Mouse (Mus musculus): Measurements from ENCODE around the gene Hdac9. TPM values are rescaled to one million over a fixed set of nuclear protein-coding genes. Genes with fewer than 3 reads are reported as not detected.

The Hdac9 gene
- polyA plus RNA-seq, 1 experiment from 2014 or later: 6.7 TPM

DNA sequence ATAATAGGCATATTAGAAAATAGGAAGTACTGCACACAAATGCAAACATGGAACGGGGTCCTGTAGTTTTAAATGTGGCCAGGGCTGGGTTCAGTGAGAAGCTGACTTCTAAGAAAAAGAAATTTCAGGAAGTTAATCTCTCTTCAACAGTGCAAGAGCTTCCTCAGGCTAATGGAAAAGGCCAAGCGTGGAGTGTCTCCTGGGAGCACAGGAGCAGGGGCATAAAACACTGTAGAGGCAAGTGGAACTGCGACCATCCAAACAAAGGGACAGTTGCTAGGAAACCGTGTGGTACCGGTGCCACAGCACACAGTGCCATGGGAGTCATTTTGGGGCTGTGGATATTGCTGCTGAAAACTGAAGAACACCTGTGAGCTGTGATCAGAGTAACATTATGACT, 191.7 kb downstream of the Hdac9 start:
- Histone ChIP-seq H3K27ac (replicated peaks; ENCODE audit: low read depth, low read length) (no peak overlapping the region), H3K4me1 (ENCODE audit: control insufficient read depth, insufficient read depth, low read length) (no peaks in the 10 kb centered on the region), H3K27me3 (ENCODE audit: control insufficient read depth, insufficient read depth, low read length) (no peaks in the 10 kb centered on the region), H3K36me3 (replicated peaks; ENCODE audit: control insufficient read depth, insufficient read depth, low read depth, low read length) (no peaks in the 10 kb centered on the region), H3K9me3 (replicated peaks; ENCODE audit: control insufficient read depth, low read length) (no peaks in the 10 kb centered on the region), H3K4me2 (ENCODE audit: low read depth, low read length) (no peak overlapping the region), H3K9ac (replicated peaks; ENCODE audit: low read length) (no peak overlapping the region), H3K4me3 (ENCODE audit: low read depth, low read length) (no peak overlapping the region)
- WGBS: 67% methylated on average over 5 of the region's 5 CpGs
- ATAC-seq (replicated peaks; ENCODE audit: insufficient number of reproducible peaks, low FRiP score, low TSS enrichment, low read depth) (no peak), DNase-seq (ENCODE audit: low spot score) (no peak)

DNA sequence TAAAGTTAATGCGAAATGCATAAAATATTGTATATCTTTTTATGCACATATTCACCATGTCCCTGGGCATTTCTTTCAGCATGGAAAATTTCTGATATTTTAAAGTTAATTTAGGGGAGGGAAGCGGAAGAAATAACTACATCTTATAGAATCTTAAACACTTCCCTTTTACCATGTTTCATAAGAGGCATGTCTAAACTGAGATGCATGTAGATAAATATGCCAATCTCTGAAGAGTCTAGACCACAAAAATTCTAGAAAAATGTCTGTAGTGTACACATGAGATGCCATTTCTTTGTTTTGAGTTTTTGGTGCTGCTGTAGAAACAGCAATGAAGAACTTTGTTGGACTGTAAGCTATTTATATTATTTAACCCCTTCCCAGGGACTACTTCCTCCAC, 192.6 kb downstream of the Hdac9 start:
- H3K27ac ChIP-seq (replicated peaks; ENCODE audit: low read depth, low read length): no peak overlapping the region
- H3K36me3 ChIP-seq (replicated peaks; ENCODE audit: control insufficient read depth, insufficient read depth, low read depth, low read length): no peaks in the 10 kb centered on the region
- WGBS: 89% methylated on average over 2 of the region's 2 CpGs
- H3K9me3 ChIP-seq (replicated peaks; ENCODE audit: control insufficient read depth, low read length): no peaks in the 10 kb centered on the region
- no peak overlapping the region for H3K4me2 ChIP-seq (ENCODE audit: low read depth, low read length)
- H3K4me3 ChIP-seq (ENCODE audit: low read depth, low read length): no peak overlapping the region
- ATAC-seq (replicated peaks; ENCODE audit: insufficient number of reproducible peaks, low FRiP score, low TSS enrichment, low read depth) (no peak), DNase-seq (ENCODE audit: low spot score) (no peak)
- no peaks in the 10 kb centered on the region for H3K4me1 ChIP-seq (ENCODE audit: control insufficient read depth, insufficient read depth, low read length)
- no peak overlapping the region for H3K9ac ChIP-seq (replicated peaks; ENCODE audit: low read length)
- no peaks in the 10 kb centered on the region for H3K27me3 ChIP-seq (ENCODE audit: control insufficient read depth, insufficient read depth, low read length)

GRCm38 (mm10) chr12:34722831-34723490, 193.9 kb downstream of the Hdac9 start:
- DNase-seq (ENCODE audit: low spot score): no peak
- no peaks in the 10 kb centered on the region for H3K4me1 ChIP-seq (ENCODE audit: control insufficient read depth, insufficient read depth, low read length)
- no peaks in the 10 kb centered on the region for H3K27me3 ChIP-seq (ENCODE audit: control insufficient read depth, insufficient read depth, low read length)
- no peaks in the 10 kb centered on the region for H3K9me3 ChIP-seq (replicated peaks; ENCODE audit: control insufficient read depth, low read length)
- H3K36me3 ChIP-seq (replicated peaks; ENCODE audit: control insufficient read depth, insufficient read depth, low read depth, low read length): no peaks in the 10 kb centered on the region
- no peak overlapping the region for H3K27ac ChIP-seq (replicated peaks; ENCODE audit: low read depth, low read length)
- ATAC-seq (replicated peaks; ENCODE audit: insufficient number of reproducible peaks, low FRiP score, low TSS enrichment, low read depth): no peak
- H3K9ac ChIP-seq (replicated peaks; ENCODE audit: low read length): no peak overlapping the region
- WGBS: 71% methylated on average over 7 of the region's 7 CpGs
- no peak overlapping the region for H3K4me3 ChIP-seq (ENCODE audit: low read depth, low read length)
- no peak overlapping the region for H3K4me2 ChIP-seq (ENCODE audit: low read depth, low read length)

DNA sequence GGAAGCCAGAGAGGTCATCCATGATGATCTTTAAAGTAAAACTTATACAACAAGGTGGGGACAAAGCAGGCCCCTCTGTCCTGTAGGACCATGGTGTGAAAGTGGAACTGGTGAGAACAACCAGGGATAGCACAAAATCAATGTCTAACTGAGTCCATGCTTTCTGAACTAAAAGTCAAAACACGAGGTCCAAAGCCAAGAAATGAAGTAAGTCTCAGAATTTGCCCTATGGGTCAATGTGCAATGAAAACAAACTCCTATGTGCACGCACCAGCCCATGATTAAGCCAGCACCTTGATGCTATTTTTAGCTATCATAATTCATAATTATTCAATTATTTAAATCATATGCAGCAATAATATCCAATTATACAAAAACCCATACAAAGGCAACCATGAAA, 196.0 kb downstream of the Hdac9 start:
- Histone ChIP-seq H3K9me3 (replicated peaks; ENCODE audit: control insufficient read depth, low read length) (no peaks in the 10 kb centered on the region), H3K9ac (replicated peaks; ENCODE audit: low read length) (no peak overlapping the region), H3K4me2 (ENCODE audit: low read depth, low read length) (no peak overlapping the region), H3K36me3 (replicated peaks; ENCODE audit: control insufficient read depth, insufficient read depth, low read depth, low read length) (no peaks in the 10 kb centered on the region), H3K27ac (replicated peaks; ENCODE audit: low read depth, low read length) (no peak overlapping the region), H3K4me3 (ENCODE audit: low read depth, low read length) (no peak overlapping the region), H3K27me3 (ENCODE audit: control insufficient read depth, insufficient read depth, low read length) (no peaks in the 10 kb centered on the region), H3K4me1 (ENCODE audit: control insufficient read depth, insufficient read depth, low read length) (no peaks in the 10 kb centered on the region)
- DNase-seq (ENCODE audit: low spot score) (no peak), ATAC-seq (replicated peaks; ENCODE audit: insufficient number of reproducible peaks, low FRiP score, low TSS enrichment, low read depth) (no peak)
- WGBS: 87% methylated on average over 2 of the region's 2 CpGs

- Histone ChIP-seq H3K9me3 (replicated peaks; ENCODE audit: control insufficient read depth, low read length) (no peaks in the 10 kb centered on the region), H3K27me3 (ENCODE audit: control insufficient read depth, insufficient read depth, low read length) (no peaks in the 10 kb centered on the region), H3K4me1 (ENCODE audit: control insufficient read depth, insufficient read depth, low read length) (no peaks in the 10 kb centered on the region), H3K4me3 (ENCODE audit: low read depth, low read length) (no peak overlapping the region), H3K36me3 (replicated peaks; ENCODE audit: control insufficient read depth, insufficient read depth, low read depth, low read length) (no peaks in the 10 kb centered on the region), H3K27ac (replicated peaks; ENCODE audit: low read depth, low read length) (no peak overlapping the region), H3K4me2 (ENCODE audit: low read depth, low read length) (no peak overlapping the region), H3K9ac (replicated peaks; ENCODE audit: low read length) (no peak overlapping the region)
- WGBS: 54% methylated on average over 14 of the region's 14 CpGs
- DNase-seq (ENCODE audit: low spot score) (peak; percentile 50), ATAC-seq (replicated peaks; ENCODE audit: insufficient number of reproducible peaks, low FRiP score, low TSS enrichment, low read depth) (no peak)
These were observed 202.5 kb downstream of the Hdac9 start for GRCm38 (mm10) chr12:34714266-34714939.

- WGBS: 50% methylated on average over 1 of the region's 1 CpGs
- DNase-seq (ENCODE audit: low spot score) (no peak), ATAC-seq (replicated peaks; ENCODE audit: insufficient number of reproducible peaks, low FRiP score, low TSS enrichment, low read depth) (no peak)
These were observed 218.9 kb downstream of the Hdac9 start for GRCm38 (mm10) chr12:34697981-34698380.

GRCm38 (mm10) chr12:34696736-34697135, 220.2 kb downstream of the Hdac9 start:
- Histone ChIP-seq H3K4me2 (ENCODE audit: low read depth, low read length) (no peak overlapping the region), H3K27me3 (ENCODE audit: control insufficient read depth, insufficient read depth, low read length) (no peaks in the 10 kb centered on the region), H3K36me3 (replicated peaks; ENCODE audit: control insufficient read depth, insufficient read depth, low read depth, low read length) (no peaks in the 10 kb centered on the region), H3K9me3 (replicated peaks; ENCODE audit: control insufficient read depth, low read length) (no peaks in the 10 kb centered on the region), H3K27ac (replicated peaks; ENCODE audit: low read depth, low read length) (no peak overlapping the region), H3K4me1 (ENCODE audit: control insufficient read depth, insufficient read depth, low read length) (no peaks in the 10 kb centered on the region), H3K9ac (replicated peaks; ENCODE audit: low read length) (no peak overlapping the region), H3K4me3 (ENCODE audit: low read depth, low read length) (no peak overlapping the region)
- ATAC-seq (replicated peaks; ENCODE audit: insufficient number of reproducible peaks, low FRiP score, low TSS enrichment, low read depth) (no peak), DNase-seq (ENCODE audit: low spot score) (no peak)
- WGBS: 63% methylated on average over 1 of the region's 1 CpGs

More at GRCm38 (mm10) chr12:34697981-34698380, 218.9 kb downstream of the Hdac9 start:
- no peak overlapping the region for H3K4me2 ChIP-seq (ENCODE audit: low read depth, low read length)
- H3K9ac ChIP-seq (replicated peaks; ENCODE audit: low read length): no peak overlapping the region
- H3K27ac ChIP-seq (replicated peaks; ENCODE audit: low read depth, low read length): no peak overlapping the region
- no peaks in the 10 kb centered on the region for H3K9me3 ChIP-seq (replicated peaks; ENCODE audit: control insufficient read depth, low read length)
- H3K4me3 ChIP-seq (ENCODE audit: low read depth, low read length): no peak overlapping the region
- H3K27me3 ChIP-seq (ENCODE audit: control insufficient read depth, insufficient read depth, low read length): no peaks in the 10 kb centered on the region
- H3K36me3 ChIP-seq (replicated peaks; ENCODE audit: control insufficient read depth, insufficient read depth, low read depth, low read length): no peaks in the 10 kb centered on the region
- no peaks in the 10 kb centered on the region for H3K4me1 ChIP-seq (ENCODE audit: control insufficient read depth, insufficient read depth, low read length)

GRCm38 (mm10) chr12:34688941-34689340, 228.0 kb downstream of the Hdac9 start:
- DNase-seq (ENCODE audit: low spot score): no peak
- H3K36me3 ChIP-seq (replicated peaks; ENCODE audit: control insufficient read depth, insufficient read depth, low read depth, low read length): no peaks in the 10 kb centered on the region
- H3K27me3 ChIP-seq (ENCODE audit: control insufficient read depth, insufficient read depth, low read length): no peaks in the 10 kb centered on the region
- ATAC-seq (replicated peaks; ENCODE audit: insufficient number of reproducible peaks, low FRiP score, low TSS enrichment, low read depth): no peak
- no peak overlapping the region for H3K9ac ChIP-seq (replicated peaks; ENCODE audit: low read length)
- H3K9me3 ChIP-seq (replicated peaks; ENCODE audit: control insufficient read depth, low read length): no peaks in the 10 kb centered on the region
- 76% methylated on average over 4 of the region's 4 CpGs for WGBS
- H3K4me3 ChIP-seq (ENCODE audit: low read depth, low read length): no peak overlapping the region
- H3K27ac ChIP-seq (replicated peaks; ENCODE audit: low read depth, low read length): no peak overlapping the region
- no peak overlapping the region for H3K4me2 ChIP-seq (ENCODE audit: low read depth, low read length)
- H3K4me1 ChIP-seq (ENCODE audit: control insufficient read depth, insufficient read depth, low read length): no peaks in the 10 kb centered on the region
